Mouse (Mus musculus): ENCODE measurements around the gene Npcd.

DNA sequence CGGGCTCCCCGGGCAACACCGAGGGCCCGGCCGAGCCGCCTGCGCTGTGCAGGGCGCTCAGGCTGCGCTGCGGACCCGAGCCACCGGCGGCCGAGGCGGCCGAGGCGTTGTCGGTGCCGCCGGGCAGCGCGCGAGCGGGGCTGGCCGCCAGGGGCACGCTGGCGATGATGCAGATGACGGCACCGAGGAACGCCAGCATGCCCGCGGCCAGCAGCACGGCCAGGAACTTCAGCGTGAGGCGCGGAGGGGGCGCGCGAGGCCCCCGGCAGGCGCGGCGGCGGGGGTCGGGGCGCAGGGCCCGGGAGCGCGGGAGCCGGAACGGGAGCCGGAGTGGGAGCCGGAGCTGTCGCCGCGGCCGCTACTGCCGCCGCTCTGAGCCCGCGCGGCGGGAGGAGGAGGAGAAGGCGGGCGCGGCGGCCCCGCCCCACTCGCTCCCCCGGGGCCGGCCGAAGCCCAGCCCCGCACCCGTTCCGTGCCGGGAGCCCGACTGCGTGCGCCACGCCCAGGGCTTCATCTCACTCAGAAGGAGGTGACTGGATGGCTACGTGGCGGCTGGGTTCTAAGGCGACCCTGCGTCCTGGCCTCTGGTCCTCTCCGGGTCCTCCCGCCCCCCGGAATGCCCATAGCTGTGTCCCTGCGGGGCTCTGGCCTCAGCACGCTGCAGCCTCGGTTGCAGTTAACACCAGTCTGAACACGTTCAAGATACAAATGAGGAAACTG lies 29.5 kb downstream of the Npcd start, which contains the start of gene Nptxr:
- TF ChIP-seq POLR2A (IDR thresholded peaks at IDR 0.05; ENCODE audit: insufficient read depth, low read length), result no peak
- no peak for TF ChIP-seq CTCF (IDR thresholded peaks at IDR 0.05; ENCODE audit: low read depth, low read length)
